Mouse (Mus musculus): Measurements from ENCODE around the gene Abca7. TPM values are rescaled to one million over a fixed set of nuclear protein-coding genes. Genes with fewer than 3 reads are reported as not detected.
"Not testable (repeated sequence)": the region's sequence is repeated elsewhere in the genome, so short reads cannot be mapped to it uniquely, and the experiment has no call there.

Abca7 gene
- polyA plus RNA-seq, 1 experiment: 79.5 TPM

GRCm38 (mm10) chr10:80039559-80039979 lies 43.3 kb downstream of the Abca7 start, which contains the start of gene Polr2e:
Polr2e (minus strand) TSS chr10:80039795.
- H3K27ac ChIP-seq (ENCODE audit: control insufficient read depth, insufficient read depth, low read length): peak within 1 kb of the TSS; percentile 36
- H3K27me3 ChIP-seq (ENCODE audit: control insufficient read depth, insufficient read depth, low read length): no peaks in the 10 kb centered on the region
- peak; percentile 63 for TF ChIP-seq POLR2A (IDR thresholded peaks at IDR 0.05; ENCODE audit: control insufficient read depth, extremely low read depth, insufficient read depth, low read length, poor library complexity)
- no peak for TF ChIP-seq CTCF (IDR thresholded peaks at IDR 0.05; ENCODE audit: borderline replicate concordance, control insufficient read depth, extremely low read depth, insufficient read depth, low read length, poor library complexity)
- WGBS: under 1% methylated on average over 40 of the region's 40 CpGs
- DNase-seq: peak; percentile 96
- peak within 1 kb of the TSS; percentile 87 for H3K4me3 ChIP-seq (ENCODE audit: control insufficient read depth, insufficient read depth, low read length)
- peaks cover 12% of the 10 kb centered on the region for H3K36me3 ChIP-seq (ENCODE audit: control insufficient read depth, insufficient read depth, low read length)
- H3K4me1 ChIP-seq (replicated peaks; ENCODE audit: control insufficient read depth, insufficient read depth, low read length): peaks cover 7% of the 10 kb centered on the region

GRCm38 (mm10) chr10:80041409-80042060 lies 45.2 kb downstream of the Abca7 start:
- H3K4me1 ChIP-seq (replicated peaks; ENCODE audit: control insufficient read depth, insufficient read depth, low read length); H3K36me3 ChIP-seq (ENCODE audit: control insufficient read depth, insufficient read depth, low read length); H3K27me3 ChIP-seq (ENCODE audit: control insufficient read depth, insufficient read depth, low read length); H3K4me3 ChIP-seq (ENCODE audit: control insufficient read depth, insufficient read depth, low read length); H3K27ac ChIP-seq (ENCODE audit: control insufficient read depth, insufficient read depth, low read length); DNase-seq: not testable (repeated sequence)
- WGBS: 97% methylated on average over 8 of the region's 8 CpGs

- no peak for TF ChIP-seq POLR2A (IDR thresholded peaks at IDR 0.05; ENCODE audit: control insufficient read depth, extremely low read depth, insufficient read depth, low read length, poor library complexity)
- no peak overlapping the region for H3K27ac ChIP-seq (ENCODE audit: control insufficient read depth, insufficient read depth, low read length)
- H3K4me3 ChIP-seq (ENCODE audit: control insufficient read depth, insufficient read depth, low read length): no peak overlapping the region
- no peaks in the 10 kb centered on the region for H3K27me3 ChIP-seq (ENCODE audit: control insufficient read depth, insufficient read depth, low read length)
- H3K4me1 ChIP-seq (replicated peaks; ENCODE audit: control insufficient read depth, insufficient read depth, low read length): no peaks in the 10 kb centered on the region; the same call in 1 of the 2 replicates
- no peak for DNase-seq
- WGBS: 97% methylated on average over 4 of the region's 4 CpGs
- H3K36me3 ChIP-seq (ENCODE audit: control insufficient read depth, insufficient read depth, low read length): no peaks in the 10 kb centered on the region
Observed at GRCm38 (mm10) chr10:80044087-80044486, 47.8 kb downstream of the Abca7 start.

- DNase-seq; H3K27me3 ChIP-seq (ENCODE audit: control insufficient read depth, insufficient read depth, low read length); H3K4me3 ChIP-seq (ENCODE audit: control insufficient read depth, insufficient read depth, low read length); H3K27ac ChIP-seq (ENCODE audit: control insufficient read depth, insufficient read depth, low read length); H3K4me1 ChIP-seq (replicated peaks; ENCODE audit: control insufficient read depth, insufficient read depth, low read length); H3K36me3 ChIP-seq (ENCODE audit: control insufficient read depth, insufficient read depth, low read length): not testable (repeated sequence)
- WGBS: 93% methylated on average over 4 of the region's 4 CpGs
Observed at GRCm38 (mm10) chr10:80045364-80045763, 49.1 kb downstream of the Abca7 start.

- TF ChIP-seq POLR2A (IDR thresholded peaks at IDR 0.05; ENCODE audit: control insufficient read depth, extremely low read depth, insufficient read depth, low read length, poor library complexity): no peak
- TF ChIP-seq CTCF (IDR thresholded peaks at IDR 0.05; ENCODE audit: borderline replicate concordance, control insufficient read depth, extremely low read depth, insufficient read depth, low read length, poor library complexity): no peak
- WGBS: 93% methylated on average over 5 of the region's 5 CpGs
- no peaks in the 10 kb centered on the region; the same call in 1 of the 2 replicates for H3K4me1 ChIP-seq (replicated peaks; ENCODE audit: control insufficient read depth, insufficient read depth, low read length)
- H3K4me3 ChIP-seq (ENCODE audit: control insufficient read depth, insufficient read depth, low read length): no peak overlapping the region
- no peak overlapping the region for H3K27ac ChIP-seq (ENCODE audit: control insufficient read depth, insufficient read depth, low read length)
- no peaks in the 10 kb centered on the region for H3K36me3 ChIP-seq (ENCODE audit: control insufficient read depth, insufficient read depth, low read length)
- no peaks in the 10 kb centered on the region for H3K27me3 ChIP-seq (ENCODE audit: control insufficient read depth, insufficient read depth, low read length)
- no peak for DNase-seq
Observed at GRCm38 (mm10) chr10:80045766-80046165, 49.5 kb downstream of the Abca7 start.

- Histone ChIP-seq H3K36me3 (ENCODE audit: control insufficient read depth, insufficient read depth, low read length) (no peaks in the 10 kb centered on the region), H3K4me3 (ENCODE audit: control insufficient read depth, insufficient read depth, low read length) (no peak within 1 kb of the TSS), H3K27ac (ENCODE audit: control insufficient read depth, insufficient read depth, low read length) (no peak within 1 kb of the TSS), H3K4me1 (replicated peaks; ENCODE audit: control insufficient read depth, insufficient read depth, low read length) (peaks cover 12% of the 10 kb centered on the region), H3K27me3 (ENCODE audit: control insufficient read depth, insufficient read depth, low read length) (no peaks in the 10 kb centered on the region)
- TF ChIP-seq CTCF (IDR thresholded peaks at IDR 0.05; ENCODE audit: borderline replicate concordance, control insufficient read depth, extremely low read depth, insufficient read depth, low read length, poor library complexity) (no peak), POLR2A (IDR thresholded peaks at IDR 0.05; ENCODE audit: control insufficient read depth, extremely low read depth, insufficient read depth, low read length, poor library complexity) (no peak)
- WGBS: 87% methylated on average over 9 of the region's 9 CpGs
- no peak for DNase-seq
Observed at GRCm38 (mm10) chr10:80047041-80047565, 50.8 kb downstream of the Abca7 start, which contains the start of gene Gpx4. Gpx4 (plus strand) TSS chr10:80047166.

GRCm38 (mm10) chr10:80048396-80048795 lies 52.1 kb downstream of the Abca7 start:
- H3K4me3 ChIP-seq (ENCODE audit: control insufficient read depth, insufficient read depth, low read length): no peak overlapping the region
- WGBS: 94% methylated on average over 5 of the region's 5 CpGs
- H3K4me1 ChIP-seq (replicated peaks; ENCODE audit: control insufficient read depth, insufficient read depth, low read length): peaks cover 22% of the 10 kb centered on the region
- no peak overlapping the region for H3K27ac ChIP-seq (ENCODE audit: control insufficient read depth, insufficient read depth, low read length)
- no peaks in the 10 kb centered on the region for H3K27me3 ChIP-seq (ENCODE audit: control insufficient read depth, insufficient read depth, low read length)
- TF ChIP-seq POLR2A (IDR thresholded peaks at IDR 0.05; ENCODE audit: control insufficient read depth, extremely low read depth, insufficient read depth, low read length, poor library complexity) (no peak), CTCF (IDR thresholded peaks at IDR 0.05; ENCODE audit: borderline replicate concordance, control insufficient read depth, extremely low read depth, insufficient read depth, low read length, poor library complexity) (no peak)
- no peaks in the 10 kb centered on the region for H3K36me3 ChIP-seq (ENCODE audit: control insufficient read depth, insufficient read depth, low read length)
- DNase-seq: no peak
